Mouse (Mus musculus): ENCODE measurements at regions not wholly inside any gene's neighbourhood (a gene's known extent, or its start where the extent isn't known, plus 50 kb on each side); places are given as distances from the start of the nearest gene placed in this dataset.
A peak's percentile ranks its signal among the peaks of the same experiment; 100 is the strongest.

DNA sequence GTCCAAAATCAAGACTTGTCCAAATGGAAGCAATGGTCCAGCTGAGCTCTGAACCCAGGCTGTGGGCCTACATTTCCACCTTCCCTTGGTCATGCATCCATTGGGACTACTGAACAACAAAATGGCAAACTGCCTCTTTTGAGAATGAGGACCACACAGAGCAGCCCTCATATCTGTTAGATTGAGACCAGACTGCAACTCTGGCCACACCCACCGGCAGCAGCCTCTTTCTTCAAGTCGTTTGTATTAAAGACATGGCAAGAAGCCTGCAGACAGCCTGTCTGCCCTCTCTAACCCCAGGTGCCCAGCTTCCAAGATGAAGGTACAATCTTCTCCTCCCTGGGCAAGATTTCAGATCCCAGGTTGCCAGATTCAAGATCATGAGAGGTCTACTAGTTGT is 51.8 kb upstream of the St6galnac3 start:
- H3K4me1 ChIP-seq, result peaks cover 15% of the 10 kb centered on the region
- WGBS, result 32% methylated on average over 2 of the region's 2 CpGs
- H3K9ac ChIP-seq, result no peak overlapping the region
- H3K4me3 ChIP-seq, result no peak overlapping the region
- no peaks in the 10 kb centered on the region for H3K36me3 ChIP-seq
- no peak overlapping the region for H3K27ac ChIP-seq (replicated peaks)
- H3K27me3 ChIP-seq (replicated peaks), result peaks cover 24% of the 10 kb centered on the region
- peak overlapping the region; percentile 25; the same call in 1 of the 2 replicates for H3K4me2 ChIP-seq
- H3K9me3 ChIP-seq, result no peaks in the 10 kb centered on the region
- no peak for ATAC-seq (ENCODE audit: extremely low read depth, insufficient number of reproducible peaks, low FRiP score, low TSS enrichment)

- H3K36me3 ChIP-seq, result no peaks in the 10 kb centered on the region
- 60% methylated on average over 7 of the region's 7 CpGs for WGBS
Observed at GRCm38 (mm10) chr3:153778386-153778785, 53.4 kb upstream of the St6galnac3 start.

DNA sequence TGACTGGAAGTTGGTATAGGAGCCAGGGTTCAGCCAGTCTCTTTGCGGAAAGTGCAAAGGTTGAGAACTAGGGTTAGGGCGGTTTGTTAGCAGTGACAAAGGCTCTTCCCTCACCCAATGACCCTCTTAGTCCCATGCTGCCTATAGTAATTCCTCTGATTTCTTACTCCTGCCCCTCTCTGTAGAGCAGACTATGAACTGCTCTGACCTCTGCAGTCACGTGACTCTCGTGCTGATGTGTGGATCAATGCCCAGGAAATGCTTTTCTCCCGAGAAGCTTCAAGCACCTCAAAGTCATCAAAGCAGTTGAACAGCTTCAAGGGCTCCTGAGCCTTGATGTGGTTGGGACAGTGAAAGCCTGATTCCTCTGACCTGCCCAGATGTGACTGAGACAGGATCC is 57.5 kb upstream of the St6galnac3 start:
- Histone ChIP-seq H3K9me3 (no peaks in the 10 kb centered on the region), H3K27ac (replicated peaks) (no peak overlapping the region), H3K9ac (no peak overlapping the region), H3K27me3 (replicated peaks) (peaks cover 38% of the 10 kb centered on the region), H3K4me1 (peaks cover 24% of the 10 kb centered on the region), H3K36me3 (no peaks in the 10 kb centered on the region), H3K4me3 (no peak overlapping the region), H3K4me2 (no peak overlapping the region)
- 69% methylated on average over 5 of the region's 5 CpGs for WGBS
- ATAC-seq (ENCODE audit: extremely low read depth, insufficient number of reproducible peaks, low FRiP score, low TSS enrichment), result no peak

More at GRCm38 (mm10) chr3:153778386-153778785, 53.4 kb upstream of the St6galnac3 start:
- Histone ChIP-seq H3K4me3 (no peak overlapping the region), H3K27ac (replicated peaks) (no peak overlapping the region), H3K27me3 (replicated peaks) (peaks cover 21% of the 10 kb centered on the region), H3K4me1 (peaks cover 24% of the 10 kb centered on the region), H3K9ac (no peak overlapping the region), H3K9me3 (no peaks in the 10 kb centered on the region), H3K4me2 (no peak overlapping the region)
- ATAC-seq (ENCODE audit: extremely low read depth, insufficient number of reproducible peaks, low FRiP score, low TSS enrichment), result no peak

GRCm38 (mm10) chr3:153783294-153783741 is 58.3 kb upstream of the St6galnac3 start:
- no peak for ATAC-seq (ENCODE audit: extremely low read depth, insufficient number of reproducible peaks, low FRiP score, low TSS enrichment)
- H3K36me3 ChIP-seq, result no peaks in the 10 kb centered on the region
- H3K4me1 ChIP-seq, result peaks cover 19% of the 10 kb centered on the region
- peak overlapping the region; percentile 33 for H3K4me2 ChIP-seq
- no peak overlapping the region for H3K9ac ChIP-seq
- no peak overlapping the region for H3K4me3 ChIP-seq
- WGBS, result 20% methylated on average over 7 of the region's 7 CpGs
- no peaks in the 10 kb centered on the region for H3K9me3 ChIP-seq
- 0 out of 2 replicates have a peak overlapping the region, but pooled peaks have one; percentile 45 for H3K27ac ChIP-seq (replicated peaks)
- H3K27me3 ChIP-seq (replicated peaks), result peaks cover 38% of the 10 kb centered on the region

DNA sequence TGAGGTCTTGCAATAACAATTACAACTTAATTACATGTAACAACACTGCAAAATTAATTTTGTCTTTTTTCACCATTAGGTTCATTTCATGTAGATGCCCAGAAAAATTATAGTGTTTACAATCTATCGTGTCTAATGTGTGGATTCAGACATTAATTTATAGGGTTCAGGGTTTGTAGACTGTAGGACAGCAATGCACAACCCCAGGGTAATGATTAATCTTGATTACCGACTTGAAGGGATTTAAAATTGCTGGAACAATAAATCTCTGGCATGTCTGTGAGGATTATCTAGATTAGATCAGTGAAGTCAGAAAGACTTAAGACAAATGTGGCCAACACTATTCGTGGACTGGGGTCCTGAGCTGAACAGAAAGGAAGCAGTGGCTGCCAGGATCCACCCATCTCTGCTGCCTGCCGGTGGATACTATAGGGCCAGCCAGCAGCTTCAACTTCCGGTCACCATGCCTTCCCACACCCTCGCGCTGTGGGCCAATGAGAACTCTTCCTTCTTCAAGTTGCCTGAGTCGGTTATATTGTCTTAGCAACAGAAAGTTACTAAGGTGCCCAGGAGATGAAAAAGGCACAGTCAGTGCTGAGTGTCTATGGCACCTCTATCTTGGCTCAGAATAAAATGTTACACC is 59.1 kb upstream of the St6galnac3 start:
- H3K27ac ChIP-seq (replicated peaks), result no peak overlapping the region
- peaks cover 36% of the 10 kb centered on the region for H3K27me3 ChIP-seq (replicated peaks)
- no peak overlapping the region for H3K9ac ChIP-seq
- no peaks in the 10 kb centered on the region for H3K36me3 ChIP-seq
- no peak overlapping the region for H3K4me2 ChIP-seq
- H3K9me3 ChIP-seq, result no peaks in the 10 kb centered on the region
- no peak for ATAC-seq (ENCODE audit: extremely low read depth, insufficient number of reproducible peaks, low FRiP score, low TSS enrichment)
- WGBS, result 65% methylated on average over 8 of the region's 8 CpGs
- H3K4me3 ChIP-seq, result no peak overlapping the region
- peaks cover 22% of the 10 kb centered on the region for H3K4me1 ChIP-seq

GRCm38 (mm10) chr3:153790455-153790856 is 53.6 kb upstream of the Asb17 start:
- no peak overlapping the region for H3K27ac ChIP-seq (replicated peaks)
- no peak for ATAC-seq (ENCODE audit: extremely low read depth, insufficient number of reproducible peaks, low FRiP score, low TSS enrichment)
- peaks cover 12% of the 10 kb centered on the region for H3K27me3 ChIP-seq (replicated peaks)
- no peaks in the 10 kb centered on the region for H3K36me3 ChIP-seq
- 66% methylated on average over 7 of the region's 7 CpGs for WGBS
- peak overlapping the region; percentile 42; the same call in 1 of the 2 replicates for H3K4me2 ChIP-seq
- no peak overlapping the region for H3K9ac ChIP-seq
- no peaks in the 10 kb centered on the region for H3K9me3 ChIP-seq
- H3K4me1 ChIP-seq, result peaks cover 20% of the 10 kb centered on the region
- H3K4me3 ChIP-seq, result no peak overlapping the region

GRCm38 (mm10) chr3:153790883-153791609 is 53.0 kb upstream of the Asb17 start:
- H3K4me2 ChIP-seq, result peak overlapping the region; percentile 42
- peak overlapping the region; percentile 60 for H3K27ac ChIP-seq (replicated peaks)
- no peaks in the 10 kb centered on the region for H3K36me3 ChIP-seq
- H3K27me3 ChIP-seq (replicated peaks), result peaks cover 6% of the 10 kb centered on the region; the same call in 1 of the 2 replicates
- 50% methylated on average over 9 of the region's 9 CpGs for WGBS
- H3K4me3 ChIP-seq, result no peak overlapping the region
- H3K9me3 ChIP-seq, result no peaks in the 10 kb centered on the region
- H3K9ac ChIP-seq, result no peak overlapping the region
- peaks cover 20% of the 10 kb centered on the region for H3K4me1 ChIP-seq
- no peak for ATAC-seq (ENCODE audit: extremely low read depth, insufficient number of reproducible peaks, low FRiP score, low TSS enrichment)

- ATAC-seq (ENCODE audit: extremely low read depth, insufficient number of reproducible peaks, low FRiP score, low TSS enrichment), result peak; percentile 53; the same call in 1 of the 2 replicates
- H3K27ac ChIP-seq (replicated peaks), result peak overlapping the region; percentile 65
- no peak overlapping the region for H3K4me3 ChIP-seq
- H3K9me3 ChIP-seq, result no peaks in the 10 kb centered on the region
- H3K4me1 ChIP-seq, result peaks cover 20% of the 10 kb centered on the region
- 17% methylated on average over 11 of the region's 11 CpGs for WGBS
- H3K9ac ChIP-seq, result no peak overlapping the region
- no peaks in the 10 kb centered on the region for H3K36me3 ChIP-seq
- no peaks in the 10 kb centered on the region for H3K27me3 ChIP-seq (replicated peaks)
- H3K4me2 ChIP-seq, result peak overlapping the region; percentile 42
Observed at GRCm38 (mm10) chr3:153791610-153792363, 52.2 kb upstream of the Asb17 start.

DNA sequence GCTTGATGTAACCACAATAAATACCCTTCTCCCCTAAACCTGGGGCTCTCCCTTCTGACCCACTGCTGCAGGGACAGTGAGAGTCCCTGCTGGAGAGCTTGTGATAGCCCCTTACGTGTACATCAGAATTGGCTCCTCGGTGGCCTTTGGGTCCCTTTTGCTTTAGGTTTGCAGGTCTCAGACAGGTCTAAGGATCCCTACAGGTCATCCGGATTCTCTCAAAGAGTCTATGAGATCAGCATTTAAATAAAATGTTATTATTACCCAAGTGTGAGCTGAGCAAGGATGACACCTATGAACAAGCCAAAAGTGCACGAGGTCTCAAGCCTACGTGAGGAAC is 51.7 kb upstream of the Asb17 start:
- no peaks in the 10 kb centered on the region for H3K9me3 ChIP-seq
- no peak overlapping the region for H3K4me3 ChIP-seq
- ATAC-seq (ENCODE audit: extremely low read depth, insufficient number of reproducible peaks, low FRiP score, low TSS enrichment), result no peak
- no peak overlapping the region for H3K9ac ChIP-seq
- peak overlapping the region; percentile 42; the same call in 1 of the 2 replicates for H3K4me2 ChIP-seq
- H3K4me1 ChIP-seq, result peaks cover 21% of the 10 kb centered on the region
- WGBS, result 44% methylated on average over 5 of the region's 5 CpGs
- no peaks in the 10 kb centered on the region for H3K36me3 ChIP-seq
- H3K27ac ChIP-seq (replicated peaks), result peak overlapping the region; percentile 65
- H3K27me3 ChIP-seq (replicated peaks), result no peaks in the 10 kb centered on the region

Measured in heart, embryonic 13.5 days (tissue).